Mouse (Mus musculus) layer of hippocampus, postnatal 14 days (tissue): Measurements from ENCODE around the gene Cyb5d1. TPM values are rescaled to one million over a fixed set of nuclear protein-coding genes. Genes with fewer than 3 reads are reported as not detected.
A peak's percentile ranks its signal among the peaks of the same experiment; 100 is the strongest.

Experiments
- DNase-seq, 2 experiments: peaks; one replicate each; pipeline ENCODE4 v3.0.0; 2021 to 2022; ENCODE audit warnings: low spot score in 2 of 2, mixed read lengths in 1 of 2
- total RNA-seq, 2 experiments: library from RNA; stranded (reverse); gene quantifications; 2 replicates each; pipeline ENCODE4 v1.2.3; 2021

The Cyb5d1 gene
- total RNA-seq, 2 experiments from 2014 or later: 36.0 to 39.7 TPM

- no peak for DNase-seq
These were observed 21.6 kb upstream of the Cyb5d1 start for GRCm38 (mm10) chr11:69416921-69417448.

GRCm38 (mm10) chr11:69416509-69416908, 21.1 kb upstream of the Cyb5d1 start:
- no peak for DNase-seq

GRCm38 (mm10) chr11:69415668-69416451, 20.4 kb upstream of the Cyb5d1 start:
- peak in 1 of 2 experiments; percentile 63 for DNase-seq

GRCm38 (mm10) chr11:69415327-69415667, 19.9 kb upstream of the Cyb5d1 start:
- DNase-seq: peak; percentile 59 to 75

- no peak for DNase-seq
These were observed 19.2 kb upstream of the Cyb5d1 start for GRCm38 (mm10) chr11:69414421-69415326.

- peak; percentile 65 to 76 for DNase-seq
These were observed 18.1 kb upstream of the Cyb5d1 start, which contains the start of gene Kdm6b for GRCm38 (mm10) chr11:69413221-69414181. Gene Kdm6b, minus strand, starts transcription at chr11:69413675.

GRCm38 (mm10) chr11:69412548-69412947, 17.1 kb upstream of the Cyb5d1 start:
- no peak for DNase-seq

- peak in 1 of 2 experiments; percentile 51 for DNase-seq
These were observed 16.2 kb upstream of the Cyb5d1 start for GRCm38 (mm10) chr11:69411538-69412203.

- DNase-seq: peak; percentile 93 to 96
These were observed 15.7 kb upstream of the Cyb5d1 start for GRCm38 (mm10) chr11:69411073-69411535.

GRCm38 (mm10) chr11:69410310-69411072, 15.1 kb upstream of the Cyb5d1 start:
- DNase-seq: peak; percentile 65 to 70

- DNase-seq: peak in 1 of 2 experiments; percentile 55
These were observed 14.5 kb upstream of the Cyb5d1 start for GRCm38 (mm10) chr11:69410045-69410309.

- peak; percentile 80 to 83 for DNase-seq
These were observed 14.1 kb upstream of the Cyb5d1 start for GRCm38 (mm10) chr11:69409378-69410044.

- DNase-seq: peak; percentile 82 to 91
These were observed 13.3 kb upstream of the Cyb5d1 start for GRCm38 (mm10) chr11:69408541-69409377.

GRCm38 (mm10) chr11:69407724-69408004, 12.2 kb upstream of the Cyb5d1 start:
- DNase-seq: no peak

- no peak for DNase-seq
These were observed 11.7 kb upstream of the Cyb5d1 start for GRCm38 (mm10) chr11:69406867-69407723.

GRCm38 (mm10) chr11:69406282-69406681, 10.9 kb upstream of the Cyb5d1 start:
- no peak for DNase-seq
